Mouse (Mus musculus) c-Kit-positive CD71-positive TER-119-negative erythroid progenitor cells, embryonic 14.5 days (primary cell): ENCODE results near the gene Slc38a10.

Experiments
- DNase-seq: peaks from one replicate; pipeline ENCODE4 v3.0.0-alpha.2; 2013; ENCODE audit warnings: low read depth

Gene Slc38a10

GRCm38 (mm10) chr11:120175948-120176347, 24.8 kb upstream of the Slc38a10 start:
- DNase-seq: no peak

GRCm38 (mm10) chr11:120173213-120173612, 22.1 kb upstream of the Slc38a10 start:
- no peak for DNase-seq

GRCm38 (mm10) chr11:120171168-120171567, 20.0 kb upstream of the Slc38a10 start:
- DNase-seq: no peak

- no peak for DNase-seq
Measured at GRCm38 (mm10) chr11:120169208-120169992, 18.3 kb upstream of the Slc38a10 start.

GRCm38 (mm10) chr11:120168516-120168915, 17.4 kb upstream of the Slc38a10 start:
- no peak for DNase-seq

GRCm38 (mm10) chr11:120167921-120168356, 16.8 kb upstream of the Slc38a10 start:
- DNase-seq: no peak

- DNase-seq: no peak
Measured at GRCm38 (mm10) chr11:120167059-120167458, 15.9 kb upstream of the Slc38a10 start.

- DNase-seq: no peak
Measured at GRCm38 (mm10) chr11:120164471-120165261, 13.5 kb upstream of the Slc38a10 start.

GRCm38 (mm10) chr11:120164028-120164427, 12.9 kb upstream of the Slc38a10 start:
- no peak for DNase-seq

GRCm38 (mm10) chr11:120163207-120163606, 12.1 kb upstream of the Slc38a10 start:
- no peak for DNase-seq

- DNase-seq: no peak
Measured at GRCm38 (mm10) chr11:120161245-120161644, 10.1 kb upstream of the Slc38a10 start.

GRCm38 (mm10) chr11:120160478-120160877, 9.3 kb upstream of the Slc38a10 start:
- no peak for DNase-seq

- no peak for DNase-seq
Measured at GRCm38 (mm10) chr11:120159653-120160052, 8.5 kb upstream of the Slc38a10 start.

- DNase-seq: no peak
Measured at GRCm38 (mm10) chr11:120158828-120159227, 7.7 kb upstream of the Slc38a10 start.

- DNase-seq: no peak
Measured at GRCm38 (mm10) chr11:120150440-120151112, 570 bp downstream of the Slc38a10 start.

GRCm38 (mm10) chr11:120149510-120150200, 1.5 kb downstream of the Slc38a10 start:
- DNase-seq: no peak

- no peak for DNase-seq
Measured at GRCm38 (mm10) chr11:120148201-120148855, 2.8 kb downstream of the Slc38a10 start.

GRCm38 (mm10) chr11:120143708-120144497, 7.2 kb downstream of the Slc38a10 start:
- no peak for DNase-seq

- DNase-seq: no peak
Measured at GRCm38 (mm10) chr11:120142601-120143051, 8.5 kb downstream of the Slc38a10 start.

GRCm38 (mm10) chr11:120140255-120140654, 10.9 kb downstream of the Slc38a10 start:
- no peak for DNase-seq
